Mouse (Mus musculus) C2C12 (cell line): ENCODE data around the gene Adgre4. TPM values are rescaled to one million over a fixed set of nuclear protein-coding genes. Genes with fewer than 3 reads are reported as not detected.

ENCODE experiments used
- H3K27me3 ChIP-seq: one replicate; pipeline ENCODE4 v1.6.1; 2011; ENCODE audit not compliant: control insufficient read depth, insufficient read depth, insufficient read length
- H3K36me3 ChIP-seq: one replicate; pipeline ENCODE4 v1.6.1; 2011; ENCODE audit not compliant: control insufficient read depth, insufficient read depth
- H3K4me3 ChIP-seq: one replicate; pipeline ENCODE4 v1.5.1; 2011; ENCODE audit warnings: mild to moderate bottlenecking, control low read depth; ENCODE audit not compliant: poor library complexity, insufficient read depth, severe bottlenecking
- H3K79me2 ChIP-seq: one replicate; pipeline ENCODE4 v1.6.1; 2011; ENCODE audit not compliant: control insufficient read depth, insufficient read depth
- H3K79me3 ChIP-seq: one replicate; pipeline ENCODE4 v1.6.1; 2011; ENCODE audit warnings: low read depth, control low read depth
- H3ac ChIP-seq: one replicate; pipeline ENCODE3; 2011; ENCODE audit warnings: low read depth; ENCODE audit not compliant: control insufficient read depth, insufficient read length
- CEBPB ChIP-seq: IDR thresholded peaks from one replicate; pipeline ENCODE4 v1.6.1; 2011; ENCODE audit warnings: low read depth, mild to moderate bottlenecking, control low read depth, moderate library complexity
- CTCF ChIP-seq: IDR thresholded peaks from one replicate; pipeline ENCODE4 v1.5.1; 2011; ENCODE audit not compliant: control insufficient read depth, insufficient read depth, insufficient read length
- FOSL1 ChIP-seq: IDR thresholded peaks from one replicate; pipeline ENCODE4 v1.8.0; 2011; ENCODE audit warnings: mild to moderate bottlenecking, low read length; ENCODE audit not compliant: poor library complexity, insufficient read depth, severe bottlenecking
- MAX ChIP-seq: IDR thresholded peaks from one replicate; pipeline ENCODE4 v1.6.1; 2011; ENCODE audit warnings: mild to moderate bottlenecking, control low read depth
- MYOD1 ChIP-seq: IDR thresholded peaks from one replicate; pipeline ENCODE4 v1.6.1; 2011; ENCODE audit warnings: low read depth; ENCODE audit not compliant: control insufficient read depth, insufficient read length
- MYOG ChIP-seq: IDR thresholded peaks from one replicate; pipeline ENCODE4 v1.6.1; 2011; ENCODE audit not compliant: control insufficient read depth, insufficient read length; ENCODE audit errors: extremely low read depth
- USF1 ChIP-seq: IDR thresholded peaks from one replicate; pipeline ENCODE4 v1.6.1; 2011; ENCODE audit warnings: low read depth, mild to moderate bottlenecking, control low read depth, moderate library complexity
- polyA plus RNA-seq: library from polyadenylated mRNA; unstranded; fragments of >200 nt; fragmentation: generic; extraction: Trizol; gene quantifications from one replicate; pipeline ENCODE4 v1.2.1, GENCODE M21; 2012; ENCODE audit warnings: missing spikeins

Adgre4 gene
- polyA plus RNA-seq, 1 experiment = not detected

DNA sequence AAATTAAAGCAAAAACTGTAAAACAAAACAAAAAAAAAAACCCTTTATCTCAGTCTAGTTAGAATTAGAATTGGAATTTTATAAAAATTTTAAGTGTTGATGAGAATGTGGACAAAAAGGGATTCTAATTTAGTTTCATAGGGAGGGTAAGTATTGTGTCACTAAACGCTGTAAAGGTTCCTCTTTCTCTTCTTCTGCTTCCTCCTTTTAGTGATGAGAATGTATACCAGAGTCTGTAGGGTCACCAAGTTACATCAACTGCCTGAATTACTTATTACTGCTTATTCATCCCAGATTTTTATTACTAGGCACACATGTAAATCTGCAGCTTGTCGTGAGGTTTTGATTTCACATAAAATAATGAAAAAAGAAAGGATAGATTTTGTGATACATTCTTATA lies 23.6 kb upstream of the Adgre4 start:
- Histone ChIP-seq H3K4me3 (no peak overlapping the region), H3K79me2 (no peaks in the 10 kb centered on the region), H3K27me3 (no peaks in the 10 kb centered on the region), H3ac (no peak overlapping the region), H3K79me3 (no peaks in the 10 kb centered on the region), H3K36me3 (no peaks in the 10 kb centered on the region)
- TF ChIP-seq MYOD1 (no peak), USF1 (no peak)

DNA sequence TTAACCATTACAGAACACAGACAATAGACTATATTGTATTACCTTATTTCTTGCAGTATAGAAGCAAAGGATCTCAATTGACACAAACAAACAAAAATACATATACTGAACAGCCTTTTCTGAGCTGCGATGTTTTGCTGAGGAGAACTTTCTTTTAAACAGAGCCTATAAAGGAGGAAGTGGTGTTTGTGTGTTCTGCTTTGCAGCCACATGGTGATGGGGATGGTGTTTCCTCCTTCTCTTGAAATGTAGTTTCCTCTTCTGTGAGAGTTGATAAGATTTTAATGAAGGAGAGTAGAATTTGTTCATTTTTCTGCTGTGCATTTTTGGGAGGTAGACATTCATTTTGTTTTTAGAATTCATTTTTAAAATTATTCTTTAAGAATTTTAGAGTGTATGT lies 13.1 kb upstream of the Adgre4 start:
- Histone ChIP-seq H3K36me3 (no peaks in the 10 kb centered on the region), H3K79me3 (no peaks in the 10 kb centered on the region), H3K27me3 (no peaks in the 10 kb centered on the region), H3K4me3 (no peak overlapping the region), H3ac (no peak overlapping the region), H3K79me2 (no peaks in the 10 kb centered on the region)
- no peak for TF ChIP-seq USF1
- TF ChIP-seq CEBPB = no peak
- no peak for TF ChIP-seq MAX
- no peak for TF ChIP-seq MYOD1
- TF ChIP-seq CTCF = no peak
- TF ChIP-seq FOSL1 = no peak
- TF ChIP-seq MYOG = no peak

DNA sequence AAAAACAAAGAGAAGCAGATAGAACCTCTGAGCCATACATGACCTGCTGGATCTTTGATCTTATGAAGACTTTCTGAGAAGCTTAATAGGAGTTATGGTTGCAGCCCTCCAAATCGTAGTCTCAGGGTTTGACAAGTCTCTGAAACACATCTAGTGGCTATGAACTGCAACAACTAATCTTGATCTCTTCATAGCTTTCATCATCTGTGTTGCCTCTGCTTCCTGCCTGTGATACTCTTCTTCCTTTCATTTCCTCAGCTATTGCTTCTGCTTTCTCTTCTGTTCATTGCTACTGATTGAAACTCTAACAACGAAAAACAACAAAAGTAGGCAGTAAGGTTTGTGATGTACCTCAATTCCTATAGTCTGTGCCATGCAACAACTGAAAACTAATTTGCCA lies 1.4 kb downstream of the Adgre4 start:
- no peaks in the 10 kb centered on the region for H3K27me3 ChIP-seq
- H3ac ChIP-seq = no peak overlapping the region
- H3K79me2 ChIP-seq = no peaks in the 10 kb centered on the region
- no peaks in the 10 kb centered on the region for H3K36me3 ChIP-seq
- H3K4me3 ChIP-seq = no peak overlapping the region
- TF ChIP-seq FOSL1 (no peak), MYOG (no peak), MAX (no peak), USF1 (no peak)
- H3K79me3 ChIP-seq = no peaks in the 10 kb centered on the region

DNA sequence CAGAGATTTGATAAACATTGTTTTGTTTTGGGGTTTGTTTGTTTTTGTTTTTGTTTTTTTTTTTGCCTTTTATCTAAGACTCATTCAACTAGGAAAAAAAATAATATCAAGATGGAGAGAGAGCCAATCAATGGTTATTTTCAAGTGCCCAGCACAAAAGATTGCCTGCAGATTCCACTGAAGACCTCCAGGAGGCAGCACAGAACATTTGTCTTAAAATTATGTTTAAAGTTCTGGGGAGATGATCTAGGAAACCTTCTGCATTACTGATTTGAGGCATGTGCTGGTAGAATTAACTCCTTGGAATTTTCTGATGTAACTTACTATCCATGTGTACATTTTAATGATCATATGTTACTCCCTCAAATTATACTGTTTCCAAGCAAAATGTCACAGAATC lies 63.9 kb downstream of the Adgre4 start:
- Histone ChIP-seq H3ac (no peak overlapping the region), H3K79me2 (no peaks in the 10 kb centered on the region), H3K79me3 (no peaks in the 10 kb centered on the region), H3K36me3 (no peaks in the 10 kb centered on the region), H3K4me3 (no peak overlapping the region), H3K27me3 (no peaks in the 10 kb centered on the region)
- TF ChIP-seq FOSL1 = no peak
- TF ChIP-seq USF1 = no peak
- TF ChIP-seq MAX = no peak
- TF ChIP-seq MYOG = no peak
- TF ChIP-seq CEBPB = no peak
- no peak for TF ChIP-seq MYOD1
- TF ChIP-seq CTCF = no peak

DNA sequence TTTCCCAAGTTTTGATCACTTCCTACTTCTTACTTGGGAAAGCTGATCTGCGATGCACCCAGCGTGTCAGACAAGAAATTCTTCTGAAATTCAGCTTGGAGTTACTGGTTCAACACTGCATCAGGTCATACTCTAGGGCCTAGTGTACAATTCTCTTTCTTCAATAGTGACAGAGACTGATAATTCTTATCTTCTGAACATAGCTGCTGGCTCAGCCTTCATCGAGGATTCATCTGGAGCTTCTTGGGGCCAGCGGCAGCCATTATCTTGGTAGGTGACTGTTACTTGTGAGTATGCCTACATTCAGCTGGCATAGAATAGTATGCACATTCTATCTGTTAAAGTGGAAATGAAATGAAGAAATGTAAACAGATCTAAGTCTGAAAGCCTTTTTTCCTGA lies 67.1 kb downstream of the Adgre4 start:
- Histone ChIP-seq H3K27me3 (no peaks in the 10 kb centered on the region), H3K79me2 (no peaks in the 10 kb centered on the region), H3ac (no peak overlapping the region), H3K4me3 (no peak overlapping the region), H3K36me3 (no peaks in the 10 kb centered on the region), H3K79me3 (no peaks in the 10 kb centered on the region)
- TF ChIP-seq CEBPB = no peak
- TF ChIP-seq MAX = no peak
- TF ChIP-seq USF1 = no peak
- no peak for TF ChIP-seq MYOG
- TF ChIP-seq CTCF = no peak
- TF ChIP-seq MYOD1 = no peak
- no peak for TF ChIP-seq FOSL1

DNA sequence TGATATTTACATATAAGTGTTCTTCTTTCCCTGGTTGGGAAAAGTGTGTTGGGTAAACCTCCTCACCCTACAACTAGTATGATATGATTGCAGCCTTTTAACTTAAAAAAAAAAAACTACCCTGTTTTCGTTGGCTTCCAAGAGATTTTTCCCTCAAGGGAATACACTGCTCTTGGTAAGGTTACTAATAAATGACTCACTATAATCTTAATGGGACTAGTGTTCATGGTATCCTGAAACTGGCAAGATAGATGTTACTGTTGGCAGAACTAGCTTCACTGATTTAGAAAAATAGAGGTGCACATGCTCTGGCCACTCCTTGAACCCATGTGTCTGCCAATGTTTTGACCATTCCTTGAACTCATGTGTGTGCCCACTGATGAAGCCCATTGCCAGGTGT lies 71.8 kb downstream of the Adgre4 start:
- H3K79me3 ChIP-seq = no peaks in the 10 kb centered on the region
- no peaks in the 10 kb centered on the region for H3K36me3 ChIP-seq
- no peak overlapping the region for H3ac ChIP-seq
- TF ChIP-seq CTCF (no peak), FOSL1 (no peak), MAX (no peak), USF1 (no peak), MYOG (no peak), MYOD1 (no peak), CEBPB (no peak)
- no peak overlapping the region for H3K4me3 ChIP-seq
- no peaks in the 10 kb centered on the region for H3K79me2 ChIP-seq
- H3K27me3 ChIP-seq = no peaks in the 10 kb centered on the region
